In the genomic region with DNA sequence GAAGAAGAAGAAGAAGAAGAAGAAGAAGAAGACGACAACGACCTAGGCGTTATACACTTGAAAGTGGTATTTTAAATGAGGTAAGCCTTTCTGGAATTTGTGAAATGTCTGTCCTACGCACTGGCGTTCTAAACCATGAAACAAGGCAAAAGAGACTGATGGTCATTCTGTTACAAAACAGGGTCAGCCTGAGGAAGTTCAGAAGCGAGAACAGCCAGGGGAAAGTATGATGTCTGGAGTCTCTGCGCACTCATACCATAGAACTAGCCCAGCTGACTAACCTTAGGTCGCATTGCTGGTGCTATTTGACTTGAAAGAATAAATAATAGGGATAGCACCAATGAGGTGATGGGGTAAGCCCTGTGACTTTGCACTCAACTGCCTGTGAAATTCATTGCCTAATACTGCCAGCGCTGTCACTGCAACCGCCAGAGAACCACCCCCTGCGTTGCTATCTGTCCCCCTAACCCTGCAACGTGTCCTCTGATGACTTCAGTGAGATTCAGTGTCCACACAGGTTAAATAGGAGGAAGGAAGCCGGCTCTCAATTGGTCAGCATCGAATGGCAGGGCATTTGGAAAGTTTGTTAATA, we compare ENCODE assay signal across 8 mouse cellular contexts.
A peak's percentile ranks its signal among the peaks of the same experiment; 100 is the strongest.
DNase-seq lines count a peak whose midpoint lies in the region; ATAC-seq and TF ChIP-seq lines count a peak whose summit lies in the region.

No protein-coding gene starts in this region.

- peak; percentile 14 for DNase-seq in lung, adult 2 months
- no peak for DNase-seq in layer of hippocampus, adult 9-10 months (ENCODE audit: low spot score)
- DNase-seq in retina, embryonic 14.5 days (ENCODE audit: low spot score) = no peak

- H3K4me3 ChIP-seq in erythroblast, embryonic 14.5 days (replicated peaks) = peak overlapping the region; percentile 62
- H3K4me3 ChIP-seq in bone marrow macrophage, adult 2 months (ENCODE audit: insufficient read depth, low read length) = peak overlapping the region; percentile 51
- H3K4me3 ChIP-seq in hindbrain, embryonic 12.5 days = peak overlapping the region; percentile 31
- peak overlapping the region; percentile 66 for H3K4me3 ChIP-seq in lung, adult 2 months (replicated peaks; ENCODE audit: extremely low read depth, low read depth, low read length)
- peak overlapping the region; percentile 31 for H3K4me3 ChIP-seq in neural tube, embryonic 15.5 days (replicated peaks)

- H3K27me3 ChIP-seq in erythroblast, embryonic 14.5 days (ENCODE audit: control insufficient read depth) = no peaks in the 10 kb centered on the region
- H3K27me3 ChIP-seq in hindbrain, embryonic 12.5 days = no peaks in the 10 kb centered on the region
- no peaks in the 10 kb centered on the region for H3K27me3 ChIP-seq in neural tube, embryonic 15.5 days (replicated peaks)

- H3K27ac ChIP-seq in bone marrow macrophage, adult 2 months (ENCODE audit: insufficient read depth, low read depth, low read length) = 0 out of 2 replicates have a peak overlapping the region, but pooled peaks have one; percentile 5
- peak overlapping the region; percentile 48; the same call in 1 of the 2 replicates for H3K27ac ChIP-seq in hindbrain, embryonic 12.5 days
- peak overlapping the region; percentile 57; the same call in 1 of the 2 replicates for H3K27ac ChIP-seq in neural tube, embryonic 15.5 days (replicated peaks)

- TF ChIP-seq CTCF in bone marrow macrophage, adult 2 months (IDR thresholded peaks at IDR 0.05; ENCODE audit: low read depth, low read length) = no peak
- no peak for TF ChIP-seq CTCF in lung, adult 2 months (IDR thresholded peaks at IDR 0.05; ENCODE audit: insufficient read depth, low read length)

- ATAC-seq in erythroblast, adult 5-6 weeks (replicated peaks; ENCODE audit: low FRiP score, poor library complexity, severe bottlenecking) = no peak
- ATAC-seq in hindbrain, embryonic 12.5 days (ENCODE audit: low FRiP score) = no peak
- peak; percentile 22; the same call in 1 of the 2 replicates for ATAC-seq in neural tube, embryonic 15.5 days (ENCODE audit: low FRiP score)

- no peak for TF ChIP-seq POLR2A in bone marrow macrophage, adult 2 months (IDR thresholded peaks at IDR 0.05; ENCODE audit: borderline replicate concordance, low read depth, low read length)
- no peak for TF ChIP-seq POLR2A in lung, adult 2 months (IDR thresholded peaks at IDR 0.05; ENCODE audit: borderline replicate concordance, extremely low read depth, low read depth, low read length)

- 47% methylated on average over 14 of the region's 14 CpGs for WGBS in hindbrain, embryonic 12.5 days
- 27% methylated on average over 14 of the region's 14 CpGs for WGBS in lung, adult 2 months
- WGBS in neural tube, embryonic 15.5 days = 45% methylated on average over 14 of the region's 14 CpGs

- peaks cover 44% of the 10 kb centered on the region for H3K4me1 ChIP-seq in erythroblast, embryonic 14.5 days (ENCODE audit: control insufficient read depth)
- peaks cover 15% of the 10 kb centered on the region for H3K4me1 ChIP-seq in bone marrow macrophage, adult 2 months (ENCODE audit: control insufficient read depth, insufficient read depth, low read length)
- peaks cover 24% of the 10 kb centered on the region for H3K4me1 ChIP-seq in hindbrain, embryonic 12.5 days
- H3K4me1 ChIP-seq in lung, adult 2 months (ENCODE audit: control insufficient read depth, insufficient read depth, low read length) = 0 out of 2 replicates have a peak, but pooled peaks cover 4% of the 10 kb centered on the region
- H3K4me1 ChIP-seq in neural tube, embryonic 15.5 days = peaks cover 36% of the 10 kb centered on the region

- H3K36me3 ChIP-seq in erythroblast, embryonic 14.5 days (ENCODE audit: control insufficient read depth) = no peaks in the 10 kb centered on the region
- no peaks in the 10 kb centered on the region for H3K36me3 ChIP-seq in hindbrain, embryonic 12.5 days
- no peaks in the 10 kb centered on the region for H3K36me3 ChIP-seq in neural tube, embryonic 15.5 days

- no peaks in the 10 kb centered on the region for H3K9me3 ChIP-seq in erythroblast, embryonic 14.5 days (ENCODE audit: control insufficient read depth, low read length)
- H3K9me3 ChIP-seq in hindbrain, embryonic 12.5 days (replicated peaks) = no peaks in the 10 kb centered on the region
- H3K9me3 ChIP-seq in neural tube, embryonic 15.5 days (replicated peaks) = no peaks in the 10 kb centered on the region

- H3K9ac ChIP-seq in hindbrain, embryonic 12.5 days = peak overlapping the region; percentile 41; the same call in 1 of the 2 replicates
- H3K9ac ChIP-seq in neural tube, embryonic 15.5 days (replicated peaks) = no peak overlapping the region

- peak overlapping the region; percentile 53 for H3K4me2 ChIP-seq in hindbrain, embryonic 12.5 days (replicated peaks)
- peak overlapping the region; percentile 55 for H3K4me2 ChIP-seq in neural tube, embryonic 15.5 days

Comparison
In these comparisons a context has a peak if more than half of its experiments do, and no peak if none do; other contexts are left out.
1. H3K27ac ChIP-seq: peak in every context shown above with its lines; median percentile 57 in neural tube, embryonic 15.5 days; 48 in hindbrain, embryonic 12.5 days; 5 in bone marrow macrophage, adult 2 months.